Mouse (Mus musculus): Measurements from ENCODE around the gene Frmd4a. TPM values are rescaled to one million over a fixed set of nuclear protein-coding genes. Genes with fewer than 3 reads are reported as not detected.

The Frmd4a gene
- total RNA-seq, 1 experiment = 9.3 TPM

DNA sequence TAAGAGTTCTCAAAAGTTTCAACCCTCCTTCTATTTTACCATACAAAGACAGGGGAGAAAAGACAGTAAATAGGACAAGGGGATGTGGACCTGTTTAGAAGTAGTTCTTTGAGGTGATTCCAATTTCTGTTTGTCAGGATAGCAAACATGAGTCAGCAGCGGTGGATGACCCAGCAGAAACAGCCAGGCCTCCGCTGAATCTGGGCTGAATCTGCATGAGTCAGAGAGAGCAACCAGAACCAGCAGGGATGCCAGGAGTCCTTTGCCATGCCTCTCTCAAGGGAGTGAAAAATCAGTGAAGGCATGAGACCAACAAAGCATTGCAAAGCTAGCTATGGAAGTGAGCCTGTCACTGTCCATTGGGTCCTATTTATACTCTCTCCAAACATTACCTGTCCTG, 643.2 kb downstream of the Frmd4a start:
- no peak overlapping the region for H3K4me3 ChIP-seq (ENCODE audit: insufficient read depth in 1 of 2, low read depth in 1 of 2, low read length in 2 of 2, poor library complexity in 1 of 2, severe bottlenecking in 1 of 2)
- H3K4me1 ChIP-seq (ENCODE audit: control insufficient read depth in 2 of 2, insufficient read depth in 2 of 2, low read length in 2 of 2, poor library complexity in 1 of 2) = no peaks in the 10 kb centered on the region
- H3K36me3 ChIP-seq (ENCODE audit: control insufficient read depth, insufficient read depth, low read length, poor library complexity, severe bottlenecking) = no peaks in the 10 kb centered on the region
- DNase-seq (ENCODE audit: low read depth, low spot score) = no peak
- TF ChIP-seq CHD2 (IDR thresholded peaks at IDR 0.05; ENCODE audit: low read depth, low read length) (no peak), MAFK (IDR thresholded peaks at IDR 0.05; ENCODE audit: insufficient read depth, low read depth, low read length) (peak; percentile 50; the same call in 1 of the 2 replicates)
- in situ Hi-C loops (cut with MboI; ENCODE audit: low sequenced_read_pairs in 2 of 2, unreplicated experiment in 2 of 2) = loop anchor here in 1 of 2 experiments (25.0 kb wide), 1 partner anchor 202 kb away; no protein-coding TSS in a partner anchor
- H3K27ac ChIP-seq (ENCODE audit: insufficient read depth, low read depth, low read length, poor library complexity, severe bottlenecking) = no peak overlapping the region
- H3K9ac ChIP-seq (ENCODE audit: insufficient read depth, low read depth, low read length, poor library complexity, severe bottlenecking) = no peak overlapping the region
- 0 out of 2 replicates have a peak, but pooled peaks cover 2% of the 10 kb centered on the region for H3K9me3 ChIP-seq (ENCODE audit: control insufficient read depth, insufficient read depth, low read depth, low read length)

Measured in ES-E14 (cell line).